Mouse (Mus musculus): ENCODE measurements at regions not wholly inside any gene's neighbourhood (a gene's known extent, or its start where the extent isn't known, plus 50 kb on each side); places are given as distances from the start of the nearest gene placed in this dataset.

DNA sequence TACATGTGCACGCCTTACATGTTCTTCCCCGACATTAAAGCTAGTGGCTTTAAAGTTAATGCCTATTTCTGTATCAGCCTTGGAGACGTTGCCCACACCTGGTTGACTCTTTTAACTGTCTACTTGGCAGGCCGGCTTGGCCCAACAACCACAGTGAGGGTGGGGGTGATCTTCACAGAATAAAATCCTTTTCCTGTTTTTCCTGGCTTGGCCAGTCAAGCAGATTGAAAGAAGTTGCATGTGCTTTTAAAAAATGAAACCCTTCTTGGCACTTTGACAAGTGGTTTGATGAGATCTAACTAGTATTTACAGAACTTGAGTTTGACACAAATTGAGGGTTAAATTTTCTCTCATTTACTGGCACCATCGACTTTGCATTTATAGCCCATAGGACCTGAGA, 528.1 kb upstream of the Clint1 start:
- TF ChIP-seq POLR2A (IDR thresholded peaks at IDR 0.05; ENCODE audit: extremely low read depth, insufficient read depth, low read length) (no peak), CTCF (IDR thresholded peaks at IDR 0.05; ENCODE audit: low read depth, low read length) (no peak)
